Mouse (Mus musculus) kidney, adult 2 months (tissue): Measurements from ENCODE around the gene Creb5.

Experiments used
- CTCF ChIP-seq: fragments of 200-500 bp; conservative IDR thresholded peaks from 2 replicates; pipeline ENCODE4 v1.5.1; 2011; ENCODE audit warnings: low read depth, mild to moderate bottlenecking, control low read depth, low read length, moderate library complexity, mixed read lengths; ENCODE audit not compliant: insufficient read depth, insufficient read length
- POLR2A ChIP-seq: fragments of 200-500 bp; IDR thresholded peaks from one replicate; pipeline ENCODE4 v1.6.1; 2011; ENCODE audit warnings: low read depth, low read length, control low read depth

DNA sequence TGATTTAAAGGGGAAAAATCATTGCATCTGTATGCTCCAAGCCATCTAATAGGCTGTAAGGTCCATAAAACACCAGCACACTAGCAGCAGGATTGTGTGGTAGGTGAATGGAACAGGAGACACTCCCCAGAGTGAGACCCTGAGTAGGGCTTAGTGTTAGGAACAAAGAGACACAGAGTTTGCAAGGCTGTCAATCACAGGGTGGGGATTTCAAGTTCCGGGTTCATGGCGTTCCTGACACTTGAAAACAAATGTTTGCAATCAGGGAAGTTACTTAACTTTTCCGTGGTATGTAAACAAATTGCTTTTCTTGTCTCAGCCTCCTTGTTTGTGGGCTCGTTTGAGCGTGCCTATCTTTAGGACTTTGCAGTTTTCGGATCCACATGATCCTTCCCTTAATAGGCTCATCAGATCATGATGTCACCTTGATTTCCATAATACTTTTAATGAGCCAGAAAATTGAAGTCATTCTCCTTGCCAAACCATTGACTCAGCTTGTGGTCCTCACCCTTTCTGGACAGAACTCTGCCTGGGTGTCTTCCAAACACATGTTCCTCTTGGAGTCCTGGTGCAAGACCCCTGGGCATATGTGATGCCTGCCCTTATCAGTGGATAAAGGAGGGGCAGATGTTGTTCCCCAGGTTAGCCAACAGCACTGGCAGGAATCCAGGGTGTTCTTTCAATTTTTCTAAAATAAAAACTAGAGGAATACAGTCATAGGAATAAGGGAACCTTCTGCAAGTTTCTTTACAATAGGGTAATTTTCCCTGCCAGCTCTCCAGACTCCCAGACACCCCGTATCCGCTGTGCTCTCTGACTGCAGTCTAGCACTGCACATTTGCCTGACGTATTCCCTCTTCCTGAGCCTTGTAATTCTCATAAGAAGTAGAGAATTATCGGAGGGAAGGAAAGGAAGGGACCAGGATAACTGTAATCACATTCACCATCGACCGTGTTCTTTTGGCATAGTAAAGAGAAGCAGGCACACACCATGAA is 175.0 kb downstream of the Creb5 start:
- TF ChIP-seq CTCF (no peak), POLR2A (no peak)
